Mouse (Mus musculus) spleen, adult 12 weeks (tissue): ENCODE measurements at regions not wholly inside any gene's neighbourhood (a gene's known extent, or its start where the extent isn't known, plus 50 kb on each side); places are given as distances from the start of the nearest gene placed in this dataset.
"Not testable (repeated sequence)": the region's sequence is repeated elsewhere in the genome, so short reads cannot be mapped to it uniquely, and the experiment has no call there.

Source experiments
- DNase-seq: peaks from one replicate; pipeline ENCODE4 v3.0.0; 2022; ENCODE audit warnings: low spot score

- DNase-seq = no peak
Measured at GRCm38 (mm10) chr7:137522450-137522849, 85.0 kb downstream of the Glrx3 start.

GRCm38 (mm10) chr7:137533476-137533875, 96.1 kb downstream of the Glrx3 start:
- DNase-seq = no peak

- no peak for DNase-seq
Measured at GRCm38 (mm10) chr7:137549991-137550390, 112.6 kb downstream of the Glrx3 start.

- DNase-seq = no peak
Measured at GRCm38 (mm10) chr7:137552551-137553198, 115.3 kb downstream of the Glrx3 start.

- no peak for DNase-seq
Measured at GRCm38 (mm10) chr7:137555481-137555880, 118.1 kb downstream of the Glrx3 start.

GRCm38 (mm10) chr7:137557439-137557838, 120.0 kb downstream of the Glrx3 start:
- no peak for DNase-seq

GRCm38 (mm10) chr7:137558871-137559270, 121.5 kb downstream of the Glrx3 start:
- no peak for DNase-seq

GRCm38 (mm10) chr7:137570199-137570598, 132.8 kb downstream of the Glrx3 start:
- DNase-seq = no peak

- no peak for DNase-seq
Measured at GRCm38 (mm10) chr7:137575491-137575890, 138.1 kb downstream of the Glrx3 start.

GRCm38 (mm10) chr7:137576251-137576650, 138.8 kb downstream of the Glrx3 start:
- peak; percentile 26 for DNase-seq

- no peak for DNase-seq
Measured at GRCm38 (mm10) chr7:137583556-137583955, 146.1 kb downstream of the Glrx3 start.

GRCm38 (mm10) chr7:137584916-137585315, 147.5 kb downstream of the Glrx3 start:
- DNase-seq = not testable (repeated sequence)

GRCm38 (mm10) chr7:137593570-137593969, 156.2 kb downstream of the Glrx3 start:
- DNase-seq = peak; percentile 22

- DNase-seq = no peak
Measured at GRCm38 (mm10) chr7:137595567-137595966, 158.2 kb downstream of the Glrx3 start.

GRCm38 (mm10) chr7:137596161-137596560, 158.7 kb downstream of the Glrx3 start:
- DNase-seq = no peak

- DNase-seq = peak; percentile 9
Measured at GRCm38 (mm10) chr7:137603039-137603438, 165.6 kb downstream of the Glrx3 start.

- DNase-seq = no peak
Measured at GRCm38 (mm10) chr7:137609752-137610151, 172.3 kb downstream of the Glrx3 start.

GRCm38 (mm10) chr7:137611363-137611762, 173.9 kb downstream of the Glrx3 start:
- no peak for DNase-seq

GRCm38 (mm10) chr7:137611891-137612522, 174.6 kb downstream of the Glrx3 start:
- DNase-seq = no peak

GRCm38 (mm10) chr7:137618406-137619133, 181.2 kb downstream of the Glrx3 start:
- DNase-seq = no peak

- DNase-seq = no peak
Measured at GRCm38 (mm10) chr7:137619286-137619789, 181.9 kb downstream of the Glrx3 start.

GRCm38 (mm10) chr7:137628266-137628665, 190.9 kb downstream of the Glrx3 start:
- no peak for DNase-seq

- no peak for DNase-seq
Measured at GRCm38 (mm10) chr7:137629540-137629939, 192.1 kb downstream of the Glrx3 start.
